Mouse (Mus musculus): Measurements from ENCODE around the gene Tmem209.

GRCm38 (mm10) chr6:30460750-30461446, 48.7 kb downstream of the Tmem209 start:
- no peak for TF ChIP-seq CTCF (IDR thresholded peaks at IDR 0.05; ENCODE audit: insufficient read depth, low read depth, low read length)
- peak; percentile 38; the same call in 1 of the 2 replicates for TF ChIP-seq POLR2A (IDR thresholded peaks at IDR 0.05; ENCODE audit: insufficient read depth, low read depth, low read length)
